Mouse (Mus musculus) liver, embryonic 13.5 days (tissue): ENCODE results near the gene Trnau1ap. TPM values are rescaled to one million over a fixed set of nuclear protein-coding genes. Genes with fewer than 3 reads are reported as not detected.

ENCODE experiments used
- ATAC-seq: fragments of 200-750 bp; cut with Nextera tagmentation; 2 replicates; pipeline ENCODE4 v1.8.0; 2017; ENCODE audit warnings: low read depth, mild to moderate bottlenecking, moderate number of reproducible peaks, moderate library complexity
- DNase-seq: peaks from one replicate; pipeline ENCODE4 v3.0.0; 2022
- H3K27ac ChIP-seq: fragments of 300-500 bp; sonication (generic); 2 replicates; pipeline ENCODE4 v1.5.1; 2015; ENCODE audit warnings: moderate library complexity, mild to moderate bottlenecking, inconsistent platforms
- H3K27me3 ChIP-seq: fragments of 300-500 bp; sonication (generic); 2 replicates; pipeline ENCODE4 v1.6.1; 2015; ENCODE audit warnings: mild to moderate bottlenecking, inconsistent platforms
- H3K36me3 ChIP-seq: fragments of 300-500 bp; sonication (generic); 2 replicates; pipeline ENCODE4 v1.6.1; 2015; ENCODE audit warnings: mild to moderate bottlenecking, inconsistent platforms
- H3K4me1 ChIP-seq: fragments of 300-500 bp; sonication (generic); replicated peaks from 2 replicates; pipeline ENCODE4 v1.6.1; 2015; ENCODE audit warnings: inconsistent platforms
- H3K4me2 ChIP-seq: fragments of 300-500 bp; sonication (generic); 2 replicates; pipeline ENCODE4 v1.6.1; 2015; ENCODE audit warnings: inconsistent platforms, mild to moderate bottlenecking, moderate library complexity
- H3K4me3 ChIP-seq: fragments of 300-500 bp; sonication (generic); replicated peaks from 2 replicates; pipeline ENCODE4 v1.5.1; 2015; ENCODE audit warnings: mild to moderate bottlenecking, inconsistent platforms
- H3K9ac ChIP-seq: fragments of 300-500 bp; sonication (generic); 2 replicates; pipeline ENCODE4 v1.6.1; 2015; ENCODE audit warnings: mild to moderate bottlenecking, inconsistent platforms
- H3K9me3 ChIP-seq: fragments of 300-500 bp; sonication (generic); replicated peaks from 2 replicates; pipeline ENCODE4 v1.6.1; 2016; ENCODE audit warnings: inconsistent platforms
- WGBS: fragments of 180-500 bp; shearing (Covaris S2); methylation state at CpG from one replicate; pipeline ENCODE4 v1.1.7; 2015; ENCODE audit not compliant: insufficient replicate concordance; 5-methylcytosine and 5-hydroxymethylcytosine counted together
- polyA plus RNA-seq: library from polyadenylated mRNA; unstranded; fragments of >200 nt; fragmentation: Nextera tagmentation; extraction: Ambion mirVana; gene quantifications from 2 replicates; pipeline ENCODE4 v1.2.1, GENCODE M21; 2015

Trnau1ap gene
- polyA plus RNA-seq, 1 experiment from 2014 or later, result 43.1 TPM

DNA sequence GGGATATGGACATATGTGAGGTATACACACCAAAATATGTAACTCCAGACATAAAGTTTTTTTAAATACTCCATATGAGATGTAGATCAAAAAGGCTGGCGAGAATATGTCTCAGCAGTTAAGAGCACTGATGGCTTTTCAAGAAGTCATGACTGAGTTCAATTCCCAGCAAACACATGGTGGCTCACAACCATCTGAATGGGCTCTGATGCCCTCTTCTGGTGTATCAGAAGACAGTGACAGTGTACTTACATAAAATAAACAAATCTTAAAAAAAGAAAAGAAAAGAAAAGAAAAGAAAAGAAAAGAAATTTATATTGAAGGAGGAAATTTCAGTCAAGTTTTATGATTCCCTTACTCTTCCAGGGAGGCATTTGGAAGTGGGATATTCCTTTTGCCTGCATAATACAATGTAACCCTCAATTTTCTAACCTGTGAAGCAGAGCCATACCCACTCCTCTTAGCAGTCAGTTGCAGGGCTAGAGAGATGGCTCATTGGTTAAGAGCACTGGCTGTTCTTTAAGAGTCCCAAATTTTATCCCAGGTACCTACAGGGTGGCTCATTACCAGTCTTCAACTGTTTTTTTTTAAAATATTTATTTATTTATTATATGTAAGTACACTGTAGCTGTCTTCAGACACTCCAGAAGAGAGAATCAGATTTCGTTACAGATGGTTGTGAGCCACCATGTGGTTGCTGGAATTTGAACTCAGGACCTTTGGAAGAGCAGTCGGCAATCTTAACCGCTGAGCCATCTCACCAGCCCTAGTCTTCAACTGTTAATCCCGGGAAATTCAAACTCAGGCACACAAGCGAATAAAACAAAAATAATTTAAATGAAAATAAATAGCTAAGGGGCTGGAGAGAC is 60.2 kb downstream of the Trnau1ap start:
- 5% methylated on average over 6 of the region's 6 CpGs for WGBS
- H3K4me3 ChIP-seq, result no peak overlapping the region
- H3K27me3 ChIP-seq, result no peaks in the 10 kb centered on the region
- peaks cover 42% of the 10 kb centered on the region for H3K4me1 ChIP-seq
- peak overlapping the region; percentile 11; the same call in 1 of the 2 replicates for H3K4me2 ChIP-seq
- no peak for DNase-seq
- H3K9me3 ChIP-seq, result no peaks in the 10 kb centered on the region
- H3K36me3 ChIP-seq, result no peaks in the 10 kb centered on the region
- H3K9ac ChIP-seq, result peak overlapping the region; percentile 62
- no peak for ATAC-seq
- H3K27ac ChIP-seq, result peak overlapping the region; percentile 81

- no peaks in the 10 kb centered on the region for H3K27me3 ChIP-seq
- ATAC-seq (no peak), DNase-seq (no peak)
- H3K36me3 ChIP-seq, result no peaks in the 10 kb centered on the region
- no peak overlapping the region for H3K4me3 ChIP-seq
- H3K27ac ChIP-seq, result no peak overlapping the region
- peaks cover 44% of the 10 kb centered on the region for H3K4me1 ChIP-seq
- WGBS, result 65% methylated on average over 3 of the region's 3 CpGs
- no peak overlapping the region for H3K9ac ChIP-seq
- H3K9me3 ChIP-seq, result no peaks in the 10 kb centered on the region
- no peak overlapping the region for H3K4me2 ChIP-seq
These were observed 62.4 kb downstream of the Trnau1ap start for GRCm38 (mm10) chr4:132266835-132267349.

- Histone ChIP-seq H3K9me3 (no peaks in the 10 kb centered on the region), H3K4me1 (peaks cover 45% of the 10 kb centered on the region), H3K27me3 (no peaks in the 10 kb centered on the region), H3K27ac (0 out of 2 replicates have a peak overlapping the region, but pooled peaks have one; percentile 0), H3K4me3 (no peak overlapping the region), H3K36me3 (0 out of 2 replicates have a peak, but pooled peaks cover under 1% of the 10 kb centered on the region), H3K9ac (no peak overlapping the region), H3K4me2 (no peak overlapping the region)
- DNase-seq (no peak), ATAC-seq (no peak)
- WGBS, result 57% methylated on average over 7 of the region's 7 CpGs
These were observed 66.0 kb downstream of the Trnau1ap start for GRCm38 (mm10) chr4:132263313-132263712.

DNA sequence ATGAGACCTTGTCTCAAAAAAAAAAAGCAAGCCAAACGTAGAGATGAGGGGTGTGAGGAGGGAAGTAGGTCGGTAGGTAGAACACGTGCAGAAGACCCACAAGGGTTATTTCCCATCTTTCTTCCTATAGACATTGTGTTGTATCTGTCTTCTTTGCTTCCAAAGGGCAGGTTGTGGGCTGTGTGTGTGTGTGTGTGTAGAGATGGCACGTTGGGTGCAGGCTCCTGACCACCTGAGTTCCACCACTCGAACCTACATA is 67.1 kb downstream of the Trnau1ap start:
- peak overlapping the region; percentile 97 for H3K9ac ChIP-seq
- peak overlapping the region; percentile 94 for H3K27ac ChIP-seq
- H3K4me1 ChIP-seq, result peaks cover 53% of the 10 kb centered on the region
- no peak for ATAC-seq
- peak overlapping the region; percentile 85 for H3K4me2 ChIP-seq
- no peaks in the 10 kb centered on the region for H3K27me3 ChIP-seq
- H3K9me3 ChIP-seq, result no peaks in the 10 kb centered on the region
- 0 out of 2 replicates have a peak, but pooled peaks cover 8% of the 10 kb centered on the region for H3K36me3 ChIP-seq
- peak overlapping the region; percentile 89 for H3K4me3 ChIP-seq
- 45% methylated on average over 5 of the region's 5 CpGs for WGBS
- DNase-seq, result no peak

Other genes starting within 250 kb of the Trnau1ap start
- gene Oprd1, start 185.1 kb downstream of the Trnau1ap start, polyA plus RNA-seq, result 0.05 TPM in 2 replicates
- 40.3 and 48.5 TPM in 2 replicates for gene Ythdf2, start 117.2 kb downstream of the Trnau1ap start, polyA plus RNA-seq
- 16.9 and 17.3 TPM in 2 replicates for gene Gmeb1, start 67.9 kb downstream of the Trnau1ap start, polyA plus RNA-seq
- 53.3 and 62.2 TPM in 2 replicates for gene Taf12, start 55.2 kb downstream of the Trnau1ap start, polyA plus RNA-seq
- gene Rab42, start 26.2 kb downstream of the Trnau1ap start, polyA plus RNA-seq, result 0.44 and 1.2 TPM in 2 replicates
- 79.4 and 80.2 TPM in 2 replicates for gene Rcc1, start 24.1 kb upstream of the Trnau1ap start, polyA plus RNA-seq
- 10.3 and 12.5 TPM in 2 replicates for gene Phactr4, start 93.0 kb upstream of the Trnau1ap start, polyA plus RNA-seq
- 17.1 and 19.7 TPM in 2 replicates for gene Med18, start 134.4 kb upstream of the Trnau1ap start, polyA plus RNA-seq
- 7.0 TPM in 2 replicates for gene Sesn2, start 181.0 kb upstream of the Trnau1ap start, polyA plus RNA-seq
- gene Atpif1, start 204.1 kb upstream of the Trnau1ap start, polyA plus RNA-seq, result 1,559 and 1,572 TPM in 2 replicates
- gene Dnajc8, start 206.0 kb upstream of the Trnau1ap start, polyA plus RNA-seq, result 125 and 148 TPM in 2 replicates
- 0.67 and 0.68 TPM in 2 replicates for gene Ptafr, start 234.5 kb upstream of the Trnau1ap start, polyA plus RNA-seq